Mouse (Mus musculus) hindbrain, embryonic 15.5 days (tissue): ENCODE measurements around the gene Cdrt4. TPM values are rescaled to one million over a fixed set of nuclear protein-coding genes. Genes with fewer than 3 reads are reported as not detected.
A peak's percentile ranks its signal among the peaks of the same experiment; 100 is the strongest.

Experiments used
- ATAC-seq: fragments of 200-750 bp; cut with Nextera tagmentation; 2 replicates; pipeline ENCODE4 v1.8.0; 2017; ENCODE audit warnings: low read depth, moderate number of reproducible peaks, moderate TSS enrichment; ENCODE audit not compliant: low FRiP score
- H3K27ac ChIP-seq: fragments of 300-500 bp; sonication (generic); replicated peaks from 2 replicates; pipeline ENCODE4 v1.5.1; 2015; ENCODE audit warnings: mild to moderate bottlenecking, inconsistent platforms
- H3K27me3 ChIP-seq: fragments of 300-500 bp; sonication (generic); 2 replicates; pipeline ENCODE4 v1.6.1; 2015; ENCODE audit warnings: control low read depth, inconsistent platforms
- H3K36me3 ChIP-seq: fragments of 300-500 bp; sonication (generic); 2 replicates; pipeline ENCODE4 v1.6.1; 2015; ENCODE audit warnings: control low read depth, inconsistent platforms
- H3K4me1 ChIP-seq: fragments of 300-500 bp; sonication (generic); replicated peaks from 2 replicates; pipeline ENCODE4 v1.6.1; 2015; ENCODE audit warnings: control low read depth, inconsistent platforms
- H3K4me2 ChIP-seq: fragments of 300-500 bp; sonication (generic); 2 replicates; pipeline ENCODE4 v1.6.1; 2015; ENCODE audit warnings: moderate library complexity, mild to moderate bottlenecking, inconsistent platforms
- H3K4me3 ChIP-seq: fragments of 300-500 bp; sonication (generic); 2 replicates; pipeline ENCODE4 v1.5.1; 2015; ENCODE audit warnings: mild to moderate bottlenecking, inconsistent platforms
- H3K9ac ChIP-seq: fragments of 300-500 bp; sonication (generic); 2 replicates; pipeline ENCODE4 v1.6.1; 2015; ENCODE audit warnings: inconsistent platforms
- H3K9me3 ChIP-seq: fragments of 300-500 bp; sonication (generic); 2 replicates; pipeline ENCODE4 v1.6.1; 2016; ENCODE audit warnings: control low read depth, inconsistent platforms
- WGBS: fragments of 180-500 bp; shearing (Covaris S2); methylation state at CpG from one replicate; pipeline ENCODE4 v1.1.7; 2015; 5-methylcytosine and 5-hydroxymethylcytosine counted together
- polyA plus RNA-seq: library from polyadenylated mRNA; unstranded; fragments of >200 nt; fragmentation: Nextera tagmentation; extraction: Ambion mirVana; gene quantifications from 2 replicates; pipeline ENCODE4 v1.2.1, GENCODE M21; 2015

Cdrt4 gene
- polyA plus RNA-seq, 1 experiment from 2014 or later, result not detected

GRCm38 (mm10) chr11:62949548-62949947 lies 1.4 kb upstream of the Cdrt4 start:
- Histone ChIP-seq H3K4me1 (no peaks in the 10 kb centered on the region), H3K4me2 (no peak overlapping the region), H3K9me3 (no peaks in the 10 kb centered on the region), H3K9ac (no peak overlapping the region), H3K4me3 (no peak overlapping the region), H3K36me3 (no peaks in the 10 kb centered on the region), H3K27me3 (no peaks in the 10 kb centered on the region), H3K27ac (no peak overlapping the region)
- no peak for ATAC-seq
- WGBS, result 93% methylated on average over 1 of the region's 1 CpGs

- no peak for ATAC-seq
- Histone ChIP-seq H3K4me3 (no peak overlapping the region), H3K9me3 (no peaks in the 10 kb centered on the region), H3K9ac (no peak overlapping the region), H3K27ac (no peak overlapping the region), H3K4me2 (no peak overlapping the region), H3K27me3 (no peaks in the 10 kb centered on the region), H3K36me3 (no peaks in the 10 kb centered on the region), H3K4me1 (no peaks in the 10 kb centered on the region)
- WGBS, result 97% methylated on average over 3 of the region's 3 CpGs
Observed at GRCm38 (mm10) chr11:62954766-62955165, 3.8 kb downstream of the Cdrt4 start.

GRCm38 (mm10) chr11:62955186-62955585 lies 4.2 kb downstream of the Cdrt4 start:
- no peak for ATAC-seq
- WGBS, result 85% methylated on average over 5 of the region's 5 CpGs
- Histone ChIP-seq H3K27ac (no peak overlapping the region), H3K4me2 (no peak overlapping the region), H3K9ac (no peak overlapping the region), H3K36me3 (no peaks in the 10 kb centered on the region), H3K27me3 (no peaks in the 10 kb centered on the region), H3K9me3 (no peaks in the 10 kb centered on the region), H3K4me3 (no peak overlapping the region), H3K4me1 (no peaks in the 10 kb centered on the region)

- Histone ChIP-seq H3K9ac (no peak overlapping the region), H3K36me3 (no peaks in the 10 kb centered on the region), H3K27me3 (no peaks in the 10 kb centered on the region), H3K4me1 (no peaks in the 10 kb centered on the region), H3K9me3 (no peaks in the 10 kb centered on the region), H3K4me2 (no peak overlapping the region), H3K27ac (no peak overlapping the region), H3K4me3 (no peak overlapping the region)
- whole genome bisulfite sequencing, result 47% methylated on average over 6 of the region's 6 CpGs
- ATAC-seq, result no peak
Observed at GRCm38 (mm10) chr11:62955776-62956175, 4.8 kb downstream of the Cdrt4 start.

- Histone ChIP-seq H3K4me3 (no peak overlapping the region), H3K36me3 (no peaks in the 10 kb centered on the region), H3K27me3 (no peaks in the 10 kb centered on the region), H3K9ac (no peak overlapping the region), H3K4me2 (no peak overlapping the region), H3K4me1 (no peaks in the 10 kb centered on the region), H3K27ac (no peak overlapping the region), H3K9me3 (no peaks in the 10 kb centered on the region)
- ATAC-seq, result no peak
- 92% methylated on average over 8 of the region's 8 CpGs for WGBS
Observed at GRCm38 (mm10) chr11:62957626-62958180, 6.7 kb downstream of the Cdrt4 start.

- no peak for ATAC-seq
- H3K4me1 ChIP-seq, result peaks cover 16% of the 10 kb centered on the region
- WGBS, result 88% methylated on average over 4 of the region's 4 CpGs
Observed at GRCm38 (mm10) chr11:62963292-62963691, 12.3 kb downstream of the Cdrt4 start.

GRCm38 (mm10) chr11:62966424-62966764 lies 15.4 kb downstream of the Cdrt4 start:
- Histone ChIP-seq H3K27ac (peak overlapping the region; percentile 80), H3K4me3 (no peak overlapping the region), H3K9ac (no peak overlapping the region), H3K36me3 (no peaks in the 10 kb centered on the region), H3K4me1 (peaks cover 16% of the 10 kb centered on the region), H3K9me3 (no peaks in the 10 kb centered on the region), H3K27me3 (no peaks in the 10 kb centered on the region), H3K4me2 (peak overlapping the region; percentile 45; the same call in 1 of the 2 replicates)
- ATAC-seq, result no peak; the same call in 1 of the 2 replicates
- 54% methylated on average over 3 of the region's 3 CpGs for WGBS

More at GRCm38 (mm10) chr11:62963292-62963691, 12.3 kb downstream of the Cdrt4 start:
- H3K9me3 ChIP-seq, result no peaks in the 10 kb centered on the region
- H3K27ac ChIP-seq, result no peak overlapping the region
- H3K36me3 ChIP-seq, result no peaks in the 10 kb centered on the region
- no peak overlapping the region for H3K9ac ChIP-seq
- no peak overlapping the region for H3K4me3 ChIP-seq
- H3K27me3 ChIP-seq, result no peaks in the 10 kb centered on the region
- H3K4me2 ChIP-seq, result no peak overlapping the region

GRCm38 (mm10) chr11:62966765-62967633 lies 16.0 kb downstream of the Cdrt4 start:
- Histone ChIP-seq H3K9ac (peak overlapping the region; percentile 6; the same call in 1 of the 2 replicates), H3K9me3 (no peaks in the 10 kb centered on the region), H3K4me2 (peak overlapping the region; percentile 45), H3K36me3 (no peaks in the 10 kb centered on the region), H3K4me1 (peaks cover 16% of the 10 kb centered on the region), H3K4me3 (peak overlapping the region; percentile 11), H3K27ac (peak overlapping the region; percentile 80), H3K27me3 (no peaks in the 10 kb centered on the region)
- ATAC-seq, result peak; percentile 87
- 8% methylated on average over 27 of the region's 27 CpGs for whole genome bisulfite sequencing

GRCm38 (mm10) chr11:62977176-62977575 lies 26.2 kb downstream of the Cdrt4 start:
- Histone ChIP-seq H3K27ac (no peak overlapping the region), H3K9me3 (no peaks in the 10 kb centered on the region), H3K36me3 (no peaks in the 10 kb centered on the region), H3K4me1 (no peaks in the 10 kb centered on the region), H3K4me3 (no peak overlapping the region), H3K9ac (no peak overlapping the region), H3K27me3 (no peaks in the 10 kb centered on the region), H3K4me2 (no peak overlapping the region)
- ATAC-seq, result no peak
- WGBS, result 97% methylated on average over 1 of the region's 1 CpGs

GRCm38 (mm10) chr11:62978886-62979285 lies 27.9 kb downstream of the Cdrt4 start:
- no peak overlapping the region for H3K4me3 ChIP-seq
- no peaks in the 10 kb centered on the region for H3K9me3 ChIP-seq
- no peaks in the 10 kb centered on the region for H3K36me3 ChIP-seq
- no peak overlapping the region for H3K9ac ChIP-seq
- peaks cover 3% of the 10 kb centered on the region; the same call in 1 of the 2 replicates for H3K4me1 ChIP-seq
- no peak overlapping the region for H3K4me2 ChIP-seq
- H3K27me3 ChIP-seq, result no peaks in the 10 kb centered on the region
- 69% methylated on average over 6 of the region's 6 CpGs for WGBS
- no peak for ATAC-seq
- no peak overlapping the region for H3K27ac ChIP-seq

GRCm38 (mm10) chr11:62981729-62982128 lies 30.7 kb downstream of the Cdrt4 start:
- no peak overlapping the region for H3K9ac ChIP-seq
- H3K4me1 ChIP-seq, result peaks cover 3% of the 10 kb centered on the region; the same call in 1 of the 2 replicates
- no peaks in the 10 kb centered on the region for H3K27me3 ChIP-seq
- H3K27ac ChIP-seq, result no peak overlapping the region
- no peak for ATAC-seq
- H3K4me2 ChIP-seq, result no peak overlapping the region
- WGBS, result 62% methylated on average over 3 of the region's 3 CpGs
- H3K9me3 ChIP-seq, result no peaks in the 10 kb centered on the region
- no peaks in the 10 kb centered on the region for H3K36me3 ChIP-seq
- H3K4me3 ChIP-seq, result no peak overlapping the region

- WGBS, result 5% methylated on average over 3 of the region's 3 CpGs
- Histone ChIP-seq H3K9me3 (no peaks in the 10 kb centered on the region), H3K36me3 (no peaks in the 10 kb centered on the region), H3K9ac (no peak overlapping the region), H3K4me2 (no peak overlapping the region), H3K27me3 (no peaks in the 10 kb centered on the region), H3K27ac (0 out of 2 replicates have a peak overlapping the region, but pooled peaks have one; percentile 5), H3K4me1 (peaks cover 3% of the 10 kb centered on the region; the same call in 1 of the 2 replicates), H3K4me3 (no peak overlapping the region)
- ATAC-seq, result 0 out of 2 replicates have a peak, but pooled peaks have one; percentile 34
Observed at GRCm38 (mm10) chr11:62983793-62984192, 32.8 kb downstream of the Cdrt4 start.
